Mouse (Mus musculus) layer of hippocampus, postnatal 14 days (tissue): ENCODE results near the gene Rhno1. TPM values are rescaled to one million over a fixed set of nuclear protein-coding genes. Genes with fewer than 3 reads are reported as not detected.
"Not testable (repeated sequence)": the region's sequence is repeated elsewhere in the genome, so short reads cannot be mapped to it uniquely, and the experiment has no call there.

ENCODE experiments used
- DNase-seq, 2 experiments: peaks; one replicate each; pipeline ENCODE4 v3.0.0; 2021 to 2022; ENCODE audit warnings: low spot score in 2 of 2, mixed read lengths in 1 of 2
- long read RNA-seq, 2 experiments: library from polyadenylated mRNA; stranded (forward); transcript quantifications; one replicate each; pipeline ENCODE4 v2.0.0; 2021
- total RNA-seq, 2 experiments: library from RNA; stranded (reverse); gene quantifications; 2 replicates each; pipeline ENCODE4 v1.2.3; 2021

The Rhno1 gene
- total RNA-seq = 10 to 100 TPM; 18.9 to 19.6 TPM
- long read RNA-seq, experiment 1, partial matches to known transcripts = 1 of 11 reads
- long read RNA-seq, experiment 1, other reads (novel, unspliced or antisense) = 3 of 11 reads
- long read RNA-seq, experiment 2, transcript Rhno1-202 (3 exons, 1,108 nt) = major isoform, 8 of 18 reads
- long read RNA-seq, experiment 2, transcript Rhno1-201 (3 exons, 1,584 nt) = minor isoform, 6 of 18 reads
- long read RNA-seq, experiment 2, partial matches to known transcripts = 1 of 18 reads
- long read RNA-seq, experiment 2, other reads (novel, unspliced or antisense) = 3 of 18 reads

DNA sequence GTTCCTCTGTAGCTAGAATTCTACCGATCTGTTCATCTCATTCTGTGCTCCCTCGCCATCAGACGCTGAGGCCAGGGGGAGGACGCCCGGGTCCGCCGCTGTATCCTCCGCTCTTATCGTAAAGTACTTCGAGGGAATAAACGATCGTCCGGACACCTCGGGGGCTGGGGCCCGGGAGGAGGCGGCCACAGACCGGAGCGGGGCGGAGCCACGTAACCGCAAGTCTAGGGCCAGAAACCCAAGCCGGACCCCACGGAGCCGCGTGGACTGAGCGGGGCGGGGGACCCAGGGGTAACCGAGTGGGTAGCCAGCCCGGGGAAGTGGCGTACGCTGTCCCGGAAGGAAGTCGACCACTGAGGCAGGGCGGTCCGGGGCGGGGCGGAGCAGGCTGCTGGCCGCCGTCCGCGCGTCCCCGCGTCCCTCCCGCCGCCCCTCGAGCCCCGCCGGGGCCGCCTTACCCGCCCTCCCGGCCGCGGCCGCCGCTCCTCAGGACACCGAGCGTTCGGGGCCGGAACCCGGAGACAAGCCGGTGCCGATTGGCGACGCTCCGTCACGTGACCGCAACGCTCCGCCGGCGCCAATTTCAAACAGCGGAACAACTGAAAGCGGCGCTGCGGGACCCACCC, at the start of gene Rhno1, which contains the start of gene Foxm1:
Gene Rhno1 (minus strand): TSS at position 531 of the 626 bp plus-strand sequence.
Gene Foxm1 (plus strand): TSS at position 587 of the 626 bp plus-strand sequence.
- peak; percentile 78 to 83 for DNase-seq

DNA sequence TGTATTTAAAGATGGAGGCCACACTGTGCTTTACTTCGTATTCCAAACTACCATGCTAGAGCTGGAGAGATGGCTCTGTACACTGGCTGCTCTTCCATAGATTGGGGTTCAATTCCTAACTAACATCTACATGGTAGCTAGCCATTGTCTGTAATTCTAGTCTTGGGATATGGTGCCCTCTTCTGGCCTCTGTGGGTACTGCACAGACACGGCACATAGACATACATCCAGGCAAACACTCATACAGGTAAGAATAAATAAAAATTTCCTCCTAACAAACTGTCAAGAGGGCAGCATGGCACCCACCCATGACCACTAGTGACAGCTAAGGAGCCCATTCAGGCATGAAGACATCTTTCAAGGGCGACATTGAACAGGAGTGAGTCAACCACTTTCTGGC, 48.4 kb upstream of the Rhno1 start:
- DNase-seq = peak; percentile 79 to 84

DNA sequence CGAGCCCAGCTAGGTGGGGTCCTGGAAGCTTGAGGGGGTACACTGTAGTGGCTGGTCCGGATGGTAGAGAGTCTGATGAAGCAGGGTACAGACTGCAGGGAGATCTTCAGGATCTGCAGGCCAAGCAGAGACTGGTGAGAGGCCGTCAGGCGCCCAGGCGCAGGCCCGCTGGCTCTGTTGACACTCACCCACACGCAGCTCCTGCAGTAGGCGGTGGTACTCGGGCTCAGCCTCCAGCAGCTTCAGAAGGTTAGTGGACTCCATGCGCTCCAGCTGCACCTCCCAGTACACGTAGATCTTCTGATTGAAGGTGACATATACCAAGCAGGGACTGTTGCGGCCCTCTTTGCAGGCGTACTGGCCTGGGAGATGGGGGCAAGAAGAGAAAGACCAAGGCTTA, 47.6 kb upstream of the Rhno1 start:
- no peak for DNase-seq

DNA sequence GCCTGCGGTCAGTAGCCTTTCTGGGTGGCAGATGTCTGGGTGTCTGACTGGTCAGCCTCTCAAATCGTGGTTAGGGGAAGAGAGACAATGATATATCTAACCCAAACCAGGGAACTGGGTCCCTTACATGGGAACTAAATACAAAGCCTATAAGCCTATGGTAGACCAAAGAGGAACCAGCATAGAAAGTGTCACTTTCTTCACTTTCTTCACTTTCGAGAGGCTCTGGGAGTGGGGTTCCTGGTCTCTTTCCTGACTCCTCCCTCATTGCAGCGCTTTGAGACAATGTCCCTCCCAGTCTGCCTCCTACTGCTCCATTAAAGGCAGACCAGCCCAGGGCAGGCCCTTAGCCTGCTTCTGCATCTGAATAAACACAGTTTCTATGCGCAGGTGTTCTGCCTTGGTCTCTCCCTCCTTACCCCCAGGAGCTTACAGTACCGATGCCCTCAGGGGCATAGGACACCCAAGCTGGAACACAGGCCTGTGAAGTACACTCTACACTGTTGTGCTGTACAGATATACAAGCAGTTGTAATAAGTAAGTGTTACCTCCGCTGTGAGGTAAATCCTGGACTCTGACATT, 45.9 kb upstream of the Rhno1 start:
- no peak for DNase-seq

DNA sequence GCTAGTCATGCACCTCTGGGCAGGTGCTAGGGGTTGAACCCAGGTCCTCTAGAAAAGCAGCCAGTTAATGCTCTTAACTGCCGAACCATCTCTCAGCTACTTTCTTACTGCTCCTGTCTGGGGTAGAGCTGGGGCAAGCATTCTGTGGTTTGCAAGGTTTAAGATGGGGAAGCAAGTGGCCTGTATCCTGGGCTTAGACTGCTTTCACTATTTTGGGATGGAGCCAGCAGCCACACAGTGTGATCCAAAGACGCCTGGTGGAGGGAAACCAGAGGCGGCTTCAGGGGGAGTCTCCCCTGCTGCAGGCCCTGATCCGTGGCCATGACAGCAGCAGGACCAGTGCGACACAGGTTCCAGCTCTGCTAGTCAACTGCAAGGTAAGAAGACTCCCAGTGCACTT, 42.0 kb upstream of the Rhno1 start:
- no peak for DNase-seq

DNA sequence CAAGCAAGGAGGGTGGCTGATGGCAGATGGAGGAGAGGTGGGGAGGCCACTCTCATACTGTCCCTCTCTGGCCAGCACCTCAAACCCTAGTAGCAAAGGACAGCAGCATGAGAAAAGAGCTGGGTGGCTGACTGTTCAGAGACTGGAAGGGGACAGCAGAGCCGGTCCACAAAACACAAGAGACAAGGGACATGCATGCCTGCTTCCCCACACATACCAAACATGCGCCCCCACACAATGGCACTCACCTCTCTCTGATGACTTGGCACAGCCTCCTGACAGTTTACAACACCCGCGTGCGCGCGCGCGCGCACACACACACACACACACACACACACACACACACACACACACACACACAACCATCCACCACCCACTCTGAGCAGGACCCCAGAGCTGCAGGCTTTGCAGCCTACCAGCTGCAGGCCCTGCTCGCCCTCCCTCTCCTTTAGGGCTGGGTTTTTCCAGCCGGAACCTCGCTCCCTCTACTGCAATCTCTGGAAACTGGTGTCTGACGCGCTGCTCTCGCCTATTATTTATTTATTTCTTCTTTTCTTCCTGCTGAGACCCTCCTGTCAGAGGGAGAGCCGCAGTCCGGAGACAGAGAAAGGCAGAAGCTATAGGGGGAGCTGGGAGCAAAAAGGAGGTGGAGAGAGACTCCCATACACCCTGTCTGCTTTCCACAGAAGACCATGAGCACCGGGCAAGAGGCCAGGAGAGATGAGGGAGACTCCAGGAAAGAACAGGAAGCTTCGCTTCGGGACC, 36.9 kb upstream of the Rhno1 start:
- DNase-seq = peak in 1 of 2 experiments; percentile 41

DNA sequence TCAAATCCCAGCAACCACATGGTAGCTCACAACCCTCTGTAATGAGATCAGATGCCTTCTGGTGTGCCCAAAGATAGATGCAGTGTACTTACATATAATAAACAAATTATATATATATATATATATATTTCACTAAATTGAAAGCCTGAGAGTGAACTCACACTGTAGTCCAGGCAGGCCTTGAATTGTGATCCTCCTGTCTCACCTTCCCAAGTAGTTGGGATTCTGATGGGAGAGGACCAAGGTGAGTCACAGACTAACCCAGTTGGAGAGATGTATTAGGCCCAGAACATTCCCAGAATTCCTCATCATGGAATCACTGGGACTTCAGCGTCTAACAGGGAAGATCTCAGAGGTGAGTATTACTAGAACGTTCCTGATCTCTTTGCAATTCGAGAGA, 36.3 kb upstream of the Rhno1 start, which contains the start of gene Nrip2:
Gene Nrip2 (plus strand): TSS at position 301 of the 400 bp plus-strand sequence.
- no peak for DNase-seq

DNA sequence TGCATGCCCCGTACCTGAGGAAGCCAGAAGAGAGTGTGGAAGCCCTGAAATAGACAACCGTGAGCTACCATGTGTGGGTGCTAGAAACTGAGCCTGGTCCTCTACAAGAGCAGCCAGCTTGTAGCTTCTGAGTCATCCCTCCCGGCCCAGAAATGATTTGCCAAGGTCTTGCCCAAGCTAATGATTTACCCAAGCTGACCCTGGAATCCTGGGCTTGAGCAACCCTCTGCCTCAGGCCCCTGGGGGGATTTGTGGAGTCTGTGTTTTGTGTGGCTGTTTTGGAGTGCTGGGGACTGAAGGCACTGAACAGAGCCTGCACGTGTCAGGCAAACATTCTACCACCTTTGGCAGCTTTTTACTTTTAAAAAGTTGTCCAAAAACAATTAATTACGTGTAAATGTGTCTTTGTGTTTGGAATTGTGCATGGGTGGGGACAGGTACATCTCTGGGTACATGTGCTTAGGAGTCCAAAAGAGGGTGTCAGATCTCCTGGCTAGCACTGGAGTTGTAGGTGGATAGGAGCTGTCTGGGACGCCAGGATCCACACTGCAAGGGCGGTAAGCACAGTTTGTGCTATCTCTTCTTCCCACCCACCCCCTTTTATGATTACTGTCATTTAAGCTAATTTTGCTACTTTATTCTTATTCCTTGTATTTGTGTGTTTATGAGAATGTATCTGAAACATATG, 35.0 kb upstream of the Rhno1 start:
- no peak for DNase-seq

DNA sequence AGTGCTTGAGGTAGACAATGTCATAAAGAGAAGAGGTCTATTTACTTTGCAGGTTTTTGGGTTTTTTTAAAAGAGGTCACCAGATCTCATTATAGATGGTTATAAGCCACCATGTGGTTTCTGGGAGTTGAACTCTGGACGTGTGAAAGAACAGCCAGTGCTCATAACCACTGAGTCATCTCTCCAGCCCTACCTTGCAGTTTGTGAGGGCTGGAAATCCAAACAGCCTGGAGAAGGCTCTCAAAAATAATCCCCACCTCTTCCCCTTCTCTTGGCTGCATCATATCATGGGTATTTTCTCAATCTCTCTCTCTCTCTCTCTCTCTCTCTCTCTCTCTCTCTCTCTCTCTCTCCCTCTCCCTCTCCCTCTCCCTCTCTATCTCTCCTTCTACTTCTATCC, 28.0 kb upstream of the Rhno1 start:
- no peak for DNase-seq

DNA sequence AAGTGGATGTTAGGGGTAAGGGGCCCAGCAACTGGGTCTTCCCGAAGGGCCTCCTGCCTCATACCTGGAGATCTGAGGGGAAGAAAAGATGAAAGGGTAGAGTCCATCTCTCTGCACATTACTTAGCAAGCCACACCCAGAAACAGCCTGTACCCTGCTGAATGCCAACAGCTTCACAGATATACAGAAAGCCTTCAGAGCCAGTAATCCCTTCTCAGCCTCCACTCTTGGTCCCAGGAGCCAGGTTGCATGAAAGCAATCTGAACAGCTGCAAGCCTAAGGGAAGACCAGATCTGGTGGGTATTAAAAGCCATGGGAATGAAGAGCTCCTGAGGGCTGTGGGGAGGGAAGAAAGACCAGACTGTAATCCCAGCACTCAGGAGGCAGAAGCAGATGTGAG, 26.5 kb upstream of the Rhno1 start:
- DNase-seq = no peak

DNA sequence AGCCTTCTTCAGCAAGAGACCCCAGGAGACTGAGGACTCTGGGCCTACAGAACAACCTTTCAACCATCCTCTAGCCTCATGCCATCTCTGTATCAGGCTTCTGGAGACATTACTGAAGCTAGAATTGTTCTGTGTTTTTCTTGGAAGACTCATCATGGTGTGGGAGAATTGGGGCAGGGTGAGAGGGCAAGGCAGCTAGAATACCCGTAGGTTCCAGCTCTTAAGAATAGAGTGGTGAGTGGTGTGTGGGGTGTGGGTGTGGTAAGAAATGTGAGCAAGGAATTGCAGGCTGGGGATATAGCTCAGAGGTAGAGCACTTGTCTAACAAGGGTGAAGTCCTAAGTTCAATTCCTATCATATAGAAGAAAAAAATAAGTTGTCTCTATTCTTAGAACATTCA, 22.3 kb upstream of the Rhno1 start:
- DNase-seq = no peak

DNA sequence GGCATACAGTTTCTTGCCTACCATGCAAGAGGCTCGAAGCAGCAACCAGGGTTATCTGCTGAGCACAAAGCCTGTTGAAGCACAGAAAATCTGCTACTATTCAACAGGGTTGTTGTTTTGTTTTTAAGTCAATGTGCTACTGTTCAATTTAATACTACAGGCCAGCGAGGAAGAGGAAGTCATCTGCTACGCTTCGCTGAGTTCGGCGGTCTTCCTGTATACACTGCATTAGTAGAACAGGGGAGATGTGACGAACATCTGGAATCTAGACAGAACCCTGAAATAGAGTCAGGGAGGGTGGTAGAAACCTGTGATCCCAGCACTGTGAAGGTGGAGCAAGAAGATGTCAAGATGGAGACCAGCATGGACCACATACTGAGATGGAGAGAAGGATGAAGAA, 21.0 kb upstream of the Rhno1 start:
- no peak for DNase-seq

DNA sequence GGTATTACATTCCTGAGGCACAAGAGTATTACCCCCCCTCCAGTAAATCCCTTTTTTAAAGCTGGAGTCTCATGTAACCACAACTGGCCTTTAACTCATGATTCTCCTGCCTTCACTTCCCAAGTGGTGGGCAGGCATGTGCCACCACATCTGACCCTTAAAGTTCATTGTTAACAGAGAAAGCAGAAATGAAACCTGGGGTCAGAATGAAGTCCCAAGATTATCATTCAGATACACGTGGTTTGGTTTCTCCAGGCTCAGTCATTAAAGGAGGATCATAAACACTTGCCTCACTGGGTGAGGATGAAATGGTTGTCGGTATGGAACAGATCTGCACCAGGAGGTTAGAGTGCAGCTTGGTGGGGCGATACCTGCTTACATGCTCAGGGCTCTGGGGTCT, 18.5 kb upstream of the Rhno1 start:
- DNase-seq = no peak

DNA sequence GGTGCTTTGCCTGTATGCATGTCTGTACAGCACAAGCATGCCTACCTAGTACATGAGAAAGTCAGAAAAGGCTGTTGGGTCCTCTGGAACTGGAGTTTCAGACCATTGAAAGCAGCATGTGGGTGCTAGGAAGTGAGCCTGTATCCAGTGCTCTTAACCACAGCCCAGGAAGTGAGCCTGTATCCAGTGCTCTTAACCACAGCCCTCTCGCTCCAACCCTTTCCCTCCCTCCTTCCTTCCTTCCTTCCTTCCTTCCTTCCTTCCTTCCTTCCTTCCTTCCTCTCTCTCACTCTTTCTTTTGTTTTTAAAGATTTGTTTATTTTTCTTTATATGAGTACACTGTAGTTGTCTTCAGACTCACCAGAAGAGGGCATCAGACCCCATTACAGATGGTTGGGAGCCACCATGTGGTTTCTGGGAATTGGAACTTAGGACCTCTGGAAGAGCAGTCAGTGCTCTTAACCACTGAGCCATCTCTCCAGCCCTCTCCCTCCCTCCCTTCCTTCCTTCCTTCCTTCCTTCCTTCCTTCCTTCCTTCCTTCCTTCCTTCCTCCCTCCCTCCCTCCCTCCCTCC, 18.0 kb upstream of the Rhno1 start:
- not testable (repeated sequence) for DNase-seq

DNA sequence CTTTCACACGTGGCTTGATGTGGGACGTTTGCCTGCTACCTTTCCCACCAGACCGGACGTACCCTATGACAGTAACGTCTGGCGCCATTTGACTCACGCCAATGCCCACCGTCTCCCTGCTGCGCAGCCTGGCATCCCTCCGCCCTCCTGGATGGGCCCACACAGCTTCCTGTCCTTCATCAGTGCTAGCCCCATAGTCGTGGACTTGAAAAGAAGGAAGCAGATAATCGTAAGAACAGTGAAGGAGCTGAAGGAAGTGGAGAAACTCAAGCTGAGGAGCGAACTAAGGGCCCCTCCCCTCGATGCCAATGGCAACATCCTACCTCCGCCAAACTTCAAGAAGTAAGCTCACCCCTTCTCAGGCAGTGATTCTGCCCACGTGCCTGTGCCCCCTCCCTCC, 16.9 kb upstream of the Rhno1 start:
- DNase-seq = no peak

DNA sequence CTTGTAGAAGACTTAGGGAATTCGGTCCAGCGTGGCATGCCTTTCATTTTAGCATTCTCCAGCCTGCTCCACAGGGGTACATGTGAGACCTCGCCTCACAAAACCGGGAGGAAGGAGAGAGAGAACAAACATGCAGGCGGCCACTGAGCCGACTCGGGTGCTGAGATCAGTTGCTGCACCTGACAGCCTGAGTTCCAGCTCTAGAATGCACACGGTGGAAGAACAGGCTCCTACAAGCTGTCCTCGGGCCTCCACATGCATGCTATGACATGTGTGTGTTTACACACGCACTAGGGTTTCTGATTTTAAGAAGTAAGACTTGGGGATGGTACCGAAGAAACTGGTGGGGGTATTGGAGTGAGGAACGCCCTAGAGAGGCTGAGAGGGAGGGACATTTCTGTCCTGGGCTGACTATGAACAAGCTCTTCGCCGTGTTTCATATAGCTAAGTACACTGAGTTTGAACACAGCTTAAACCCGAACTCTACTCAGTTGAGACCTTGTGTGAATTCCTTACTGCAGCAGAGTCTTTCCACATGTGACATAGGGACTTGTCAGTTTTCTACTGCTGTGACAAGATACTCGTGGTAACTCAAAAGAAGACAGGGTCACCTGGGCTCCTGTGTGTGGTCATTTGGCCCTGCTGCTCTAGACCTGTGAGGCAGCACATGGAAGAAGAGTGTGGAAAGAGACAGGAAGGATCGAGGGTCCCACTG, 13.8 kb upstream of the Rhno1 start:
- DNase-seq = no peak

DNA sequence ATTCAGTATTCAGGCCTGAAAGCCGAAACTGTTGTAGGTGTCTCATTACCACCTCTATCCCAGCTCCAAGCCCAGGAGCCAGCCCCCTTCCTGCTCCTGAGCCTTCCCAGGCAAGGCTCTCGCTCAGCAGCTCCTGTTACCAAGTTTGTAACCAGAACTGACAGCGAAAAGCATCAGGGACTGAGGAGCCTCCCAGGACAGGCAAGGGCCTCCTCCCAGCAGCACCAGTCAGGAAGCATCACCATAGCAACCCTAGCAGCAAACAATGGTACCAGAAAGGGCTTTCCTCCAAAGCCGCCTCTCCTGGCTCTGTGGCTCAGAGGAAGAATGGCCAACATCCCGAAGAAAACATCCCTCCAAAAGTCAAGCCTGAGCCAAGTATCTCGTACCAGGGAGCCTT, 12.5 kb upstream of the Rhno1 start, which contains the start of the genes Tex52 and Gm44596:
Gene Tex52 (plus strand): TSS at position 265 of the 400 bp plus-strand sequence.
Gene Gm44596 (plus strand): TSS at position 312 of the 400 bp plus-strand sequence.
- no peak for DNase-seq

DNA sequence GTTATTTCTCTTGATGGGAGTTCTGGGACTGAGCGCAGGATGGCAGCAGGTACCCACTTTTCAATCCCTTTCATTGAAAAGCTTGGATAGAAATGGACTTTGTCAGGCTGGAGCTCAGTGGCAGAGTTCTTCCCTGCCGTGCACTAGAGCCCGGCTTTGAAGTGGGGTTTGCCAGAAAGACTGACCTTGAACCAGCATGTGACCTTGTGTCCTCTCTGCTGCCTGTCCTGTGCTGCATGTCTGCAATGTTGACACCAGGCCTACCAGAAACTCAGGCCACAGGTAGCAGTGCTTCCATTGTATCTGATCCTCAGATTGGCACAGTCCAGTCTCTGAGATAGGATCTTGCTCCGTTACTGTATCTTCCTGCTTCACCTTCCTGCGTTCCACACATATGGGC, 7.3 kb upstream of the Rhno1 start:
- DNase-seq = no peak

DNA sequence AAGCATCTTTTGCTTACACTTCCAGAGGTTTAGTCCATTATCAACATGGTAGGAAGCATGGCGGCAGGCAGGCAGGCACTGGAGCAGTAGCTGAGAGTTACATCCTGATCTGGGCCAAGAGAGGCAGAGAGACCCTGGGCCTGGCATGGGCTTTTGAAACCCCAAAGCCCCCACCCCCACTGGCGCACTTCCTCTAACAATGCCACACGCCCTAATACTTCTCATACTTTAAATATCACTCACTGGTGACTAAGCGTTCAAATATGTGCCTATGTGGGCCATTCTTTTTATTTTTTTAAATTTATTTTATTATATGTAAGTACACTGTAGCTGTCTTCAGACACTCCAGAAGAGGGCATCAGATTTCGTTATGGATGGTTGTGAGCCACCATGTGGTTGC, 3.8 kb upstream of the Rhno1 start:
- no peak for DNase-seq

DNA sequence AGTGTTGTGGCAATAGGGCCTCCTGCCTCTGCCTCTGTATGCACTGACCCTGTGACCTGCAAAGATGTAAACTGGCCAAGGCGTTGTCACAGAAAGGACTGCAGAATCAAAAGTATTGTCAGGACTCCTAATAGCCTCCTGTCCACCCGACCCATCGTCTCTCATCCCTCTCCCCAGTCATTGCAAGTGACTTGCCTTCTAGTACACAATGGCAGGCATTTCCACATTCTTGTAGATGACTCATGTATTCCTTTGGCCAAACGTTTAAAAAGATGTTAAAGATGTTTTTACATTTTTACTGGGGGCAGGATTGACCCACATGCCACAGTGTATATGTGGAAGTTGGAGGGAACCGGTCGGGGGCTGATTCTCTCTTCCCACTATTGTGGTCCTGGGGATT, 2.0 kb upstream of the Rhno1 start:
- DNase-seq = no peak
